Mouse (Mus musculus) right cerebral cortex, postnatal 14 days (tissue): Measurements from ENCODE around the gene Dlgap4.
"Not testable (repeated sequence)": the region's sequence is repeated elsewhere in the genome, so short reads cannot be mapped to it uniquely, and the experiment has no call there.

Source experiments
- DNase-seq: peaks from one replicate; pipeline ENCODE4 v3.0.0; 2022

Gene Dlgap4

DNA sequence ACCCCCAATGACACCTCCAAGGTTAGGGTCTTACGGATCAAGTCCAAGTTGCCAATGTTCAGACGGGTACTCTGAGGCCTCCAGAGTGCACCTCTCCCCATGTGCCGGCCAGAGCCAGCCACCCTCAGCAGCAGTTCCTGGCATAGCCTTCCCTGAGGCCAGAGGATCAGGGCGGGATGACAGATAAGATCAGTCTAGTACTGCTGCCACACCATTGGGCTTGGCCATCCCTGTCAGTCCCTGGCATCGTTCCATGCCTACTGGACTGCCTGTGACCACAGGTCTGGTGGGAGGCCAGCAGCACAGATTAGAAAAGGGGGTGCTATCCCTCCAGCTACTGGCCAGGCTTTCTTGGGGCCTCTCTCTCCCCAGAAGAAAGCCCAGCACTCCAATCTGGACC is 165.5 kb downstream of the Dlgap4 start:
- DNase-seq: no peak

- no peak for DNase-seq
These were observed 166.0 kb downstream of the Dlgap4 start for GRCm38 (mm10) chr2:156779488-156779887.

DNA sequence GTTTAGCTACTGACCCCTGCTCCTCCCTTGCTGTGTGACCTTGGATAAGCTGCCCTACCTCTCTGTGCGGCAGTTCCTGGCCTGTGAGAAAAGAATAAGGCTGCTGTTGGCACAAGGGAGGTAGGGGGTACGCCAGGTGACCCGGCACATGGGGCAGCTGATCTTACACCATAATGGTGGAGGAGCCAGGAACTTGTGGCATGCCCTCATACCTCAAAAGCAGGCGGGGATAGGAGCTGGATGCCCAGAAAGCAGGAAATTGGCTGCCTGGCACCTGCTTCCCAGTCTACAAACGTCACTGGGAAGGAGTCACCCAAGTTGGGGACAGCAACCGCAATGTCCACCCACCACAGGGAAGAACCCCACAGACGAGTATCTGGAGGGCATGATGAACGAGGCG is 166.6 kb downstream of the Dlgap4 start:
- DNase-seq: no peak

- no peak for DNase-seq
These were observed 167.2 kb downstream of the Dlgap4 start for GRCm38 (mm10) chr2:156780752-156781151.

GRCm38 (mm10) chr2:156781281-156781680 is 167.8 kb downstream of the Dlgap4 start:
- no peak for DNase-seq

GRCm38 (mm10) chr2:156781836-156782480 is 168.5 kb downstream of the Dlgap4 start:
- DNase-seq: no peak

DNA sequence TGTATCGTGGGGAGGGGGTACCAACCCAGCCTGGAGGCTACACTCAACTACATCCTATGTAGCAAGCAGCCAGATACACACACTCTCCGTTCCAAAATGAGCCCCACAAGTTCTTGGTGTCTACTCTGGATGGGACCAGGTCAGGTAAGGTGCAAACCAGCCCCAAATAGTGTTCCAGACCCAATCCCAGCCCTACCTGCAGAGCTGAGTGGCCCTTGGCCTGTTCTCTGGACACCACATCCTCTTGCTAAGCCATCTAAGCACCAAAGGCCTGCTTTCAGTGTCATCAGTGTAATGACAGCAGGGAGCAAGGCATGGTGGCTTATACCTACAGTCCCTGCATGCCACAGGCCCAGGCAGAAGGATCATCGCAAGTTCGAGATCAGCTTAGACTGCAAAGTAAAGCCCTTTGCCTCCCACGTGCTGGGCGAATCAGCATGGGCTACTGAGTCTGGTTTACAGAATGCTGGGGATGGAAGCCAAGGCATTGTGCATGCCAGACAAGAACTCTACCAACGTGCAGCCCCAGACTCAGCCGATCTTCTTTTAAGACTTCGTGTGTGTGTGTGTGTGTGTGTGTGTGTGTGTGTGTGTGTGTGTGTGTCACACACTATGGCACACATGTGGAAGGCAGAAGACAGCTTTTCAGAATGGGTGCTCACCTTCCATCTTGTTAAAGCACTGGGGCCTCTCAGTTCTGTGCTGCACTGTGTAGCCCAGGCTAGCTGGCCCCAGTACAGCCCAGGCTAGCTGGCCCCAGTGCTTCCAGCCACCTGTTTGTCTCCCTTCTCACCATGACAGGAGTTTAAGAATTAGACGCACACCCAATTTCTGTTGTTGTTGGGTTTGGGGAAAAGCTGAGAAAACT is 169.2 kb downstream of the Dlgap4 start:
- DNase-seq: no peak

DNA sequence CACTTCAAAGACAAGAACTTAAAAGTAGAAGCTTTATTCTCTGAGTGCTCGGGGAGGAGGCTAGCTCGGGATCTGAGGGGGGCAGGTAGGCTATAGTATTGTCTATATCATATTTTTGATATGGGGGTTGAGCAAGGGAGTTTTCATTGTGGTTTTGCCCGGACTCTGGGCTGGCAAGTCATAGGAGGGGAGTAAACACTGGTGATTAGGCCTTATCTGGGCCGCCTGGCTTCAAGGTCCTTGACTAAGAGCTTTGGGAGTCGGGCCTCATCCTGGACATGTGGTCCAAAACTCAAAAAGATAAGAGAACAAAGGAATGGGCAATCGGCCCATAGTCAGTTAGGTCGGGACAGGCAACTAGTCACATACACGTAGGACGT is 169.8 kb downstream of the Dlgap4 start:
- no peak for DNase-seq

GRCm38 (mm10) chr2:156784016-156784585 is 170.6 kb downstream of the Dlgap4 start:
- no peak for DNase-seq

DNA sequence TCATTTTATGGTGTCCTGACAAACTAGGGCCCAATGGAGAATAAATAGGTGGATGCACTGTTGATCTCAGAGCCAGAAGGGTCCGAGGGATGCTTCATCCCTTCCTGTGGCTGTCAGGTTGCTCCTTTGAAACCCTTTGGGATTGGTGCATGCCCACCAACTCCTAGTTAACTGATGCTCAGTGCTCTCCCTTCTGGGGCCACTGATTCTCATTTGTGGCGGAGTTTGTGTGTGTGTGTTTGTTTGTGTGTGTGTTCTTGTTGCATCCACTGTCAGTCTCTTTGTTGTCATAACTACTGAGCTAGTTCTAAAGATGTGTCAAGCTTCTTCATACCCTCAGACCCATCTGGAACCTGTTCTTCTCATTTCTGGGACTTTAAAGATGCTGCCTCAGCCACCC is 171.4 kb downstream of the Dlgap4 start:
- DNase-seq: no peak

- not testable (repeated sequence) for DNase-seq
These were observed 172.9 kb downstream of the Dlgap4 start for GRCm38 (mm10) chr2:156786369-156786768.

DNA sequence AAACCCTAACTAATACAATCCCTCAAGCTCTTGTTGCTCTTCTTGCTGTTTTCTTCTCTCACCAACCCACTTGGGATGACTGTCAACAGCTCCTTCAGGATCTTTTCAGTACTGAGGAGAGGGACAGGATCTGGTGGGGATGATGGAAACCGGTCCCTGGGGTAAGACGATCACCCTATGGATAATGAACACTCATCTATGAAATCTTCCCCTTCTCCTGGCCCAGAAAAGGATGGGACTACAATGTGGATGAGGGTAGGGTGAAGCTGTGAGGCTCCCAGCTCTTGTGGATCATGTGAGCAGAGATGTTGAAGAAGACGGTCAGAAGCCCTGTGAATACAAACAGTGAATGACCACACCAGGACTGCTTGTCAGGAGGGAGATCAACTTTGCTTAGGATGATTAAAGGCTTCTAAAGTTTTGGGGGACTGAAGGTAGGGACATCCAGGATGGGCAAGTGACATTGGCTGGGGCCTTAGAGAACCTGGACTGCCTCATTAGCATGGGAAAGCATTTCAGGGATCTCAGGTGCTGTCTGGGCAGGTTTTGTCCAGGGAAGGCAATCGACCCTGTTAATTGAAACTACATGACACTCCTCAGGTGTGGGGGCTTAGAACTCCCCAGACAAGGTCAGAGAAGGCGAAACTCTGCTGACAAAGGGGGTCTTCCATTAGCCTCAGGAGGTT is 173.7 kb downstream of the Dlgap4 start:
- DNase-seq: no peak

DNA sequence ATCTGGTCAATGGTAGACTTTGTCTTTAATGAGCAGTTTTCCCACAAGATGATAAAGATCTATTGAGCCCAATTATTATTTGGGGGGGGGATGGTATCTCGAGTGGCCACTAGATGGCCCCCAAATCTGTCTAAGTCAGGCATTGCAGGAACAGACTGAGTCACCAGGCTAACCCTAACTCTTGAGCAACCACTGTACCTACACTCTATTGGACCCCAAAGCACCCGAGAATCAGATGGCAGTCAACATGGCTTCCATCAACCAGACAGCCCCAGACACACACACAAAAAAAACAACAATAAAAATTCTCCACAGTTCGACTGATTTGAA is 174.2 kb downstream of the Dlgap4 start:
- no peak for DNase-seq

DNA sequence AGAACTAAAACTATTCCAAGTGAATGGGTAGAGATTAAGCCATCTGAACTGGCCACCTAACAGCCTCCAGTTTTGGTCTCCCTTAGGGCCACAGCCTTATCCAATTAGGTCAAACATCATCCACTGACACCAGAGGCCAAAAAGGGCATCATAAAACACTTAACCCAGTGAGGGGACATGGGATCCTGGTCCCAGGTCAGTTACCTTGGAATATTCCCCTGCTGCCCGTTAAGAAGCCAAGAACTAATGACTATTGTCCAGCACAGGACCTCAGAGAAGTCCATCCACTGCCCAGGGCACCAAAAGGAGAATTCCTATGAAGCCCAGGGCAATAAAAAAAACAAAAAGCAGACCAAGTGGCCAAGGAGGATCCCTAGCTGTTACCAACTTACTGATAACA is 175.3 kb downstream of the Dlgap4 start:
- no peak for DNase-seq

DNA sequence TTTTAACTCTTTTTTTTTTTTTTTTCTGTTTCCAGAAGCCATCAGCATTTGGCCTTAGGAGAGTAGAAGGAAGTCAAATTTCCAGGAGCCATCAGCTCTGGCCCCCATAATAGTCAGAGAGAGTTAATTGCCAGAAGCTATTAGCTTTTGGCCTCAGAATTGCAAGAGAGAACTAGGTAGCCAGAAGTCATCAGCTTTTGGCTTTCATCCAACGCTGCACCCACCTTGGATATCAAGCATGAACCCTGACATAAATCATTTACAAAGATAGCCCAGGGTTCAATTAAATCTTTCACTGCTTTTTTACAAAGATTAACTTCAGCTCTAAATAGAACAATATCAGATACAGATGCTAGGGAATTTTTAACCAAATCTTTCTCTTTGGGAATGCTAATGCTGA is 185.0 kb downstream of the Dlgap4 start:
- DNase-seq: no peak

- no peak for DNase-seq
These were observed 187.5 kb downstream of the Dlgap4 start for GRCm38 (mm10) chr2:156801045-156801444.

GRCm38 (mm10) chr2:156802116-156802515 is 188.6 kb downstream of the Dlgap4 start:
- not testable (repeated sequence) for DNase-seq

- no peak for DNase-seq
These were observed 190.3 kb downstream of the Dlgap4 start for GRCm38 (mm10) chr2:156803698-156804372.

DNA sequence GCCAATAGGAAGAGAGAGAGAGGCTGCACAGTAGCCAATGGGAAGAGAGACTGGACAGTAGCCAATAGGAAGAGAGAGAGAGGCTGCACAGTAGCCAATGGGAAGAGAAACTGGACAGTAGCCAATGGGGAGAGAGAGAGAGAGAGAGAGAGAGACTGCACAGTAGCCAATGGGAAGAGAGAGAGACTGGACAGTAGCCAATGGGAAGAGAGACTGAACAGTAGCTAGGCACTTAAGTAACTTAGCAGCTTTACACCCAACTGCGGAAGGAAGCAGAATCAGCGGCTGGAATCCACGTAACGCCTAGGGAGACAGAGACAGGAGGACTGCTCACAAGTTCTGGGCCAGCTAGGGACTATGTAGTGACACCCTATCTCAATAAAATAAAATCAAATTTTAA is 191.1 kb downstream of the Dlgap4 start:
- DNase-seq: no peak

GRCm38 (mm10) chr2:156806886-156807285 is 193.4 kb downstream of the Dlgap4 start:
- no peak for DNase-seq

DNA sequence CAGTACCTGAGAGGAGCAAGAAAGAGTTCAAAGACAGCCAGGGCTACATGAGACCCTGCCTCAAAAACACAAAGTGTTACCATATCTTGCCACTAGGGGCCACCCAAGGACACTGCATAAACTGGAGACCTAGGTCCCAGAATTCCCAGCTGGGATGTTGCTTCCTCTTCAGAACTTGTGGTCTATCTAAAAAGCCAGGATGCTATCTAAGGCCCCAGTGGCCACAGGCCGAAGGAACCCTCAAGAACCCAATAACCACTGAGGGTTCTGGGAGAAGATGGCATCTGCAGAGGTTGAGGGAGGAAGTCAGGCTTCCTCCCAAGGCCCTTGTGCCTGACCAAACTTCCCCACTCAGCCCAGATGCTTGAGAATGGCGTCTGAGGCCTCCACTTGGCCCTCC is 196.1 kb downstream of the Dlgap4 start:
- DNase-seq: peak; percentile 52

GRCm38 (mm10) chr2:156810716-156811115 is 197.2 kb downstream of the Dlgap4 start:
- DNase-seq: no peak

GRCm38 (mm10) chr2:156811556-156811955 is 198.1 kb downstream of the Dlgap4 start:
- DNase-seq: no peak
